Mouse (Mus musculus) cerebellum, adult 2 months (tissue): ENCODE data around the gene Ptprcap.

Experiments
- CTCF ChIP-seq: fragments of 200-500 bp; IDR thresholded peaks from 2 replicates; pipeline ENCODE4 v1.5.1; 2011; ENCODE audit warnings: low read depth, mild to moderate bottlenecking, control low read depth, low read length, moderate library complexity, borderline replicate concordance; ENCODE audit not compliant: insufficient read depth
- POLR2A ChIP-seq: fragments of 200-500 bp; IDR thresholded peaks from 2 replicates; pipeline ENCODE4 v1.6.1; 2011; ENCODE audit warnings: low read length, control low read depth, borderline replicate concordance; ENCODE audit not compliant: insufficient read depth

GRCm38 (mm10) chr19:4203604-4204326, 50.4 kb downstream of the Ptprcap start:
- no peak for TF ChIP-seq CTCF
- no peak for TF ChIP-seq POLR2A
